Mouse (Mus musculus) bone marrow, adult 2 months (tissue): ENCODE measurements around the gene Sipa1l3. TPM values are rescaled to one million over a fixed set of nuclear protein-coding genes. Genes with fewer than 3 reads are reported as not detected.

Experiments used
- H3K27ac ChIP-seq: fragments of 200-500 bp; 2 replicates; pipeline ENCODE4 v1.5.1; 2012; ENCODE audit warnings: low read depth, mild to moderate bottlenecking, control low read depth, inconsistent platforms, low read length; ENCODE audit not compliant: control insufficient read depth, poor library complexity, insufficient read depth
- H3K4me1 ChIP-seq: fragments of 200-500 bp; 2 replicates; pipeline ENCODE4 v1.6.1; 2011; ENCODE audit warnings: low read length; ENCODE audit not compliant: control insufficient read depth, insufficient read depth
- H3K4me3 ChIP-seq: fragments of 200-500 bp; replicated peaks from 2 replicates; pipeline ENCODE3; 2011; ENCODE audit warnings: mild to moderate bottlenecking, low read depth, low read length, control low read depth; ENCODE audit not compliant: control insufficient read depth
- CTCF ChIP-seq: fragments of 200-500 bp; IDR thresholded peaks from 2 replicates; pipeline ENCODE4 v1.5.1; 2011; ENCODE audit warnings: low read length, control low read depth; ENCODE audit not compliant: control insufficient read depth, insufficient read depth
- POLR2A ChIP-seq: fragments of 200-500 bp; IDR thresholded peaks from 2 replicates; pipeline ENCODE4 v1.6.1; 2011; ENCODE audit warnings: low read depth, mild to moderate bottlenecking, control low read depth, low read length, borderline replicate concordance; ENCODE audit not compliant: control insufficient read depth
- WGBS: fragments of 180-500 bp; shearing (Covaris S2); methylation state at CpG from one replicate; pipeline ENCODE4 v1.1.7; 2018; 5-methylcytosine and 5-hydroxymethylcytosine counted together
- polyA plus RNA-seq: library from polyadenylated mRNA; stranded (reverse); fragments of >200 nt; gene quantifications from 2 replicates; pipeline ENCODE4 v1.2.4, GENCODE M21; 2011; ENCODE audit warnings: low replicate concordance; ENCODE audit not compliant: missing spikeins, insufficient read depth, insufficient read length

Sipa1l3 gene
- polyA plus RNA-seq, 1 experiment: 16.8 TPM

GRCm38 (mm10) chr7:29541608-29542007 lies 23.2 kb upstream of the Sipa1l3 start:
- no peaks in the 10 kb centered on the region for H3K4me1 ChIP-seq
- no peak overlapping the region for H3K4me3 ChIP-seq
- H3K27ac ChIP-seq: no peak overlapping the region
- TF ChIP-seq POLR2A: no peak
- no peak for TF ChIP-seq CTCF
- WGBS: 73% methylated on average over 4 of the region's 4 CpGs

- Histone ChIP-seq H3K27ac (no peak overlapping the region), H3K4me1 (no peaks in the 10 kb centered on the region), H3K4me3 (no peak overlapping the region)
- 86% methylated on average over 5 of the region's 5 CpGs for WGBS
- no peak for TF ChIP-seq CTCF
- TF ChIP-seq POLR2A: no peak
Measured at GRCm38 (mm10) chr7:29541186-29541585, 22.7 kb upstream of the Sipa1l3 start.

GRCm38 (mm10) chr7:29540631-29541030 lies 22.2 kb upstream of the Sipa1l3 start:
- Histone ChIP-seq H3K4me3 (no peak overlapping the region), H3K4me1 (no peaks in the 10 kb centered on the region), H3K27ac (no peak overlapping the region)
- WGBS: 85% methylated on average over 7 of the region's 7 CpGs
- no peak for TF ChIP-seq POLR2A
- no peak for TF ChIP-seq CTCF

GRCm38 (mm10) chr7:29523700-29524099 lies 5.3 kb upstream of the Sipa1l3 start:
- TF ChIP-seq CTCF (peak; percentile 83), POLR2A (no peak)
- Histone ChIP-seq H3K27ac (no peak overlapping the region), H3K4me3 (no peak overlapping the region), H3K4me1 (no peaks in the 10 kb centered on the region; the same call in 1 of the 2 replicates)
- WGBS: 1% methylated on average over 5 of the region's 5 CpGs

- Histone ChIP-seq H3K4me1 (no peaks in the 10 kb centered on the region; the same call in 1 of the 2 replicates), H3K27ac (no peak overlapping the region), H3K4me3 (no peak overlapping the region)
- WGBS: 60% methylated on average over 5 of the region's 5 CpGs
- no peak for TF ChIP-seq POLR2A
- peak; percentile 98 for TF ChIP-seq CTCF
Measured at GRCm38 (mm10) chr7:29521841-29522575, 3.6 kb upstream of the Sipa1l3 start.

GRCm38 (mm10) chr7:29521365-29521764 lies 2.9 kb upstream of the Sipa1l3 start:
- 75% methylated on average over 5 of the region's 5 CpGs for WGBS
- H3K27ac ChIP-seq: no peak overlapping the region

GRCm38 (mm10) chr7:29520794-29521193 lies 2.4 kb upstream of the Sipa1l3 start:
- Histone ChIP-seq H3K4me3 (no peak overlapping the region), H3K27ac (no peak overlapping the region), H3K4me1 (no peaks in the 10 kb centered on the region; the same call in 1 of the 2 replicates)
- 93% methylated on average over 2 of the region's 2 CpGs for WGBS
- no peak for TF ChIP-seq POLR2A
- no peak for TF ChIP-seq CTCF

More at GRCm38 (mm10) chr7:29521365-29521764, 2.9 kb upstream of the Sipa1l3 start:
- H3K4me1 ChIP-seq: no peaks in the 10 kb centered on the region; the same call in 1 of the 2 replicates
- TF ChIP-seq POLR2A: no peak
- no peak for TF ChIP-seq CTCF
- H3K4me3 ChIP-seq: no peak overlapping the region

GRCm38 (mm10) chr7:29519211-29519550 lies 740 bp upstream of the Sipa1l3 start:
- H3K27ac ChIP-seq: no peak overlapping the region
- TF ChIP-seq CTCF (no peak), POLR2A (no peak)
- no peaks in the 10 kb centered on the region; the same call in 1 of the 2 replicates for H3K4me1 ChIP-seq
- peak overlapping the region; percentile 95 for H3K4me3 ChIP-seq
- 1% methylated on average over 19 of the region's 19 CpGs for whole genome bisulfite sequencing

GRCm38 (mm10) chr7:29518054-29518420 lies 404 bp downstream of the Sipa1l3 start:
- Histone ChIP-seq H3K4me1 (no peaks in the 10 kb centered on the region; the same call in 1 of the 2 replicates), H3K27ac (peak overlapping the region; percentile 15; the same call in 1 of the 2 replicates), H3K4me3 (peak overlapping the region; percentile 95)
- under 1% methylated on average over 28 of the region's 28 CpGs for WGBS
- TF ChIP-seq POLR2A: no peak
- TF ChIP-seq CTCF: no peak
